Mouse (Mus musculus) ES-Bruce4 (cell line): ENCODE results near the gene Myl6b. TPM values are rescaled to one million over a fixed set of nuclear protein-coding genes. Genes with fewer than 3 reads are reported as not detected.
A peak's percentile ranks its signal among the peaks of the same experiment; 100 is the strongest.

Experiments used
- H3K27ac ChIP-seq: 2 replicates; pipeline ENCODE4 v1.5.1; 2012; ENCODE audit warnings: low read length, inconsistent platforms; ENCODE audit not compliant: insufficient read depth
- H3K27me3 ChIP-seq: 2 replicates; pipeline ENCODE4 v1.6.1; 2012; ENCODE audit warnings: mild to moderate bottlenecking, low read length, inconsistent platforms; ENCODE audit not compliant: control insufficient read depth, poor library complexity, insufficient read depth, severe bottlenecking
- H3K36me3 ChIP-seq: 2 replicates; pipeline ENCODE4 v1.6.1; 2012; ENCODE audit warnings: inconsistent platforms, mild to moderate bottlenecking, low read length, moderate library complexity; ENCODE audit not compliant: control insufficient read depth, poor library complexity, insufficient read depth, severe bottlenecking
- H3K4me1 ChIP-seq: one replicate; pipeline ENCODE4 v1.8.1; 2011; ENCODE audit warnings: low read length; ENCODE audit not compliant: control insufficient read depth, insufficient read depth
- H3K4me3 ChIP-seq: 2 replicates; pipeline ENCODE4 v1.5.1; 2011; ENCODE audit warnings: low read depth, mild to moderate bottlenecking, low read length
- H3K9ac ChIP-seq: 2 replicates; pipeline ENCODE4 v1.6.1; 2012; ENCODE audit warnings: low read depth, mild to moderate bottlenecking, inconsistent platforms; ENCODE audit not compliant: poor library complexity, severe bottlenecking
- H3K9me3 ChIP-seq: replicated peaks from 2 replicates; pipeline ENCODE4 v1.6.1; 2012; ENCODE audit warnings: mild to moderate bottlenecking, low read length, inconsistent platforms; ENCODE audit not compliant: control insufficient read depth, poor library complexity, insufficient read depth, severe bottlenecking
- CTCF ChIP-seq: IDR thresholded peaks from one replicate; pipeline ENCODE4 v1.8.1; 2011; ENCODE audit warnings: low read depth, low read length
- EP300 ChIP-seq: IDR thresholded peaks from 2 replicates; pipeline ENCODE4 v1.6.1; 2011; ENCODE audit warnings: low read depth, low read length; ENCODE audit not compliant: insufficient read depth
- POLR2A ChIP-seq: IDR thresholded peaks from one replicate; pipeline ENCODE4 v1.8.1; 2011; ENCODE audit warnings: low read length; ENCODE audit not compliant: insufficient read depth
- polyA plus RNA-seq: library from polyadenylated mRNA; stranded (reverse); fragments of >200 nt; gene quantifications from 2 replicates; pipeline ENCODE4 v1.2.4, GENCODE M21; 2011; ENCODE audit warnings: low read depth; ENCODE audit not compliant: missing spikeins, insufficient read depth, insufficient read length

Gene Myl6b
- polyA plus RNA-seq, 1 experiment = 9.0 TPM

GRCm38 (mm10) chr10:128526366-128527356 lies 28.2 kb upstream of the Myl6b start:
- Histone ChIP-seq H3K9me3 (no peaks in the 10 kb centered on the region), H3K27me3 (no peaks in the 10 kb centered on the region), H3K4me3 (peak overlapping the region; percentile 85), H3K4me1 (no peaks in the 10 kb centered on the region), H3K36me3 (no peaks in the 10 kb centered on the region), H3K27ac (peak overlapping the region; percentile 24; the same call in 1 of the 2 replicates), H3K9ac (peak overlapping the region; percentile 51)
- no peak for TF ChIP-seq EP300
- TF ChIP-seq CTCF = no peak
- no peak for TF ChIP-seq POLR2A

GRCm38 (mm10) chr10:128525671-128526308 lies 27.3 kb upstream of the Myl6b start, which contains the start of gene Esyt1:
TSS of gene Esyt1 (minus strand) at chr10:128525871.
- Histone ChIP-seq H3K4me3 (peak within 1 kb of the TSS; percentile 85), H3K9me3 (no peaks in the 10 kb centered on the region), H3K9ac (peak within 1 kb of the TSS; percentile 75), H3K27me3 (no peaks in the 10 kb centered on the region), H3K27ac (peak within 1 kb of the TSS; percentile 24; the same call in 1 of the 2 replicates), H3K4me1 (no peaks in the 10 kb centered on the region), H3K36me3 (no peaks in the 10 kb centered on the region)
- TF ChIP-seq CTCF = peak; percentile 22
- no peak for TF ChIP-seq POLR2A
- TF ChIP-seq EP300 = no peak

GRCm38 (mm10) chr10:128524732-128525662 lies 26.5 kb upstream of the Myl6b start:
- H3K9me3 ChIP-seq = no peaks in the 10 kb centered on the region
- no peak overlapping the region for H3K27ac ChIP-seq
- H3K4me1 ChIP-seq = no peaks in the 10 kb centered on the region
- TF ChIP-seq CTCF = no peak
- no peak for TF ChIP-seq POLR2A
- TF ChIP-seq EP300 = no peak; the same call in 1 of the 2 replicates
- H3K36me3 ChIP-seq = no peaks in the 10 kb centered on the region
- peak overlapping the region; percentile 85 for H3K4me3 ChIP-seq
- H3K27me3 ChIP-seq = no peaks in the 10 kb centered on the region
- peak overlapping the region; percentile 75 for H3K9ac ChIP-seq

- no peaks in the 10 kb centered on the region for H3K4me1 ChIP-seq
- H3K27me3 ChIP-seq = no peaks in the 10 kb centered on the region
- H3K9ac ChIP-seq = peak overlapping the region; percentile 75; the same call in 1 of the 2 replicates
- no peak overlapping the region for H3K27ac ChIP-seq
- peak overlapping the region; percentile 85 for H3K4me3 ChIP-seq
- H3K36me3 ChIP-seq = no peaks in the 10 kb centered on the region
- TF ChIP-seq CTCF (no peak), EP300 (no peak), POLR2A (no peak)
- H3K9me3 ChIP-seq = no peaks in the 10 kb centered on the region
Observed at GRCm38 (mm10) chr10:128524111-128524731, 25.7 kb upstream of the Myl6b start.

- H3K9me3 ChIP-seq = no peaks in the 10 kb centered on the region
- no peak for TF ChIP-seq EP300
- no peak overlapping the region for H3K4me3 ChIP-seq
- H3K27me3 ChIP-seq = no peaks in the 10 kb centered on the region
- H3K36me3 ChIP-seq = no peaks in the 10 kb centered on the region
- no peak overlapping the region for H3K9ac ChIP-seq
- no peak overlapping the region for H3K27ac ChIP-seq
- no peaks in the 10 kb centered on the region for H3K4me1 ChIP-seq
Observed at GRCm38 (mm10) chr10:128522351-128522750, 23.9 kb upstream of the Myl6b start.
